Mouse (Mus musculus) mouse embryonic stem cell (cell line): Measurements from ENCODE around the gene Enpep.

Experiments
- in situ Hi-C, 2 experiments: fragments of 300-500 bp; cut with MboI; formaldehyde crosslinking; loops; 1 replicate in 1 of 2; 3 replicates in 1 of 2; pipeline ENCODE4 v1.14.3; 2019 to 2020; ENCODE audit warnings: low sequenced_read_pairs in 2 of 2, low pct_unique_long_range_greater_than_20kb in 1 of 2, mixed read lengths in 1 of 2; ENCODE audit not compliant: unreplicated experiment in 1 of 2

The Enpep gene

DNA sequence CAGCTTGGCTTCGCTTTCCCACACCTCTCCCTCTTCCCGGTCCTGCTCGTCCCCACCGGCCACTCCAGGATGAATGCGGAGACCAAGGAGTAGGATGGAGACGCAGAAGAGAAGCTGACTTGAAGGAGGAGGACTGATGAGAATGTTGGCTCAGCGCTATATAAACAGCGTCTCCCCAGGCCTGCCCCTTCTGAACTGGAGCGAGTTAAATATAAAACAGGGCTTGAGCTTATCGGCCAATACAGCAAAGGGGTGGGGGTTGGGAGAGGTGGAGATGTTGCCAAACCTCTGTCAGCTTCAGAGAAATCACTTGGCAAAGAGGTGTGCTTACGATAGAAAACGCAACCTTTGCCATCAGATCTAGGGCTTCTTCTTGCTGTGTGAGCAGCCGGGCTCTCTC, at the start of gene Enpep:
TSS of gene Enpep (minus strand) at position 135 of the 400 bp plus-strand sequence.
- in situ Hi-C loops = no loop called here

DNA sequence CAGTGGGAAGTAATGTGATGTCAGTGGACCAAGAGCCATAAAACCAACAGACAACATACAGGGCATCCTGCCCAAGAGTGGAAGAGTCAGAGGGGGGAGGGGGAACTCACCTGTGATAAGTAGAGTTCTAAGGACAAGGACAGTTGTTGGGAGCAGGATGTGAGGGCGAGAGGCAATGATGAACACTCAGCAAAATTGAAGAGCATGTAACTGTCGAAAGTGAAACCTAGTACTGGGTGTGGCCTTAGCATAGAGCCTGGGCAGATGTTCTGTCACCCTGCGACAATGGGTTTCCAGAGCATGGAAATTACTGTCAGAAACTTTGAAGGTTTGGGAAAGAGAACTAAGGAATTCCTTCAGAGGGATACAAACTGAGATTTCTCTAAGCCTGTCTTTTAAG, 46.6 kb upstream of the Enpep start:
- in situ Hi-C loops = no loop called here

DNA sequence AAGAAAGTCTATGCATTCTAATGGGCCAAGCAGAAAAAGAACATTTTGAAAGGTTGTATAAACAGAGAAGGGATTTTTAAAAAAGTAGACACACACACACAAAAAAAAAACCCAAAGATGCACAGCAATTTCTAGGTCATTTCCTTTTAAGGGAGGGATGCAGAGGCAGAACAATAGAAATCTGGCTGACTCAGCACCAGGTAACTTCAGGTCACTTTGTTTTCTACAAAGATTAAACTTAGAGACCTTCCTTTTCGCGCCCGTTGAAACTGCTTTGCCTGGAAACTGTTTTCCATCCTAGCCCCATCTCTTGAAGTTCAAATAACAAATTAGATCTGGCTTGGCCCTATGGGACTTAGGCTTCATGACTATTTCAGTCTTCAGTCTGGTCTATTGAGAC, 42.6 kb upstream of the Enpep start:
- in situ Hi-C loops = no loop called here

DNA sequence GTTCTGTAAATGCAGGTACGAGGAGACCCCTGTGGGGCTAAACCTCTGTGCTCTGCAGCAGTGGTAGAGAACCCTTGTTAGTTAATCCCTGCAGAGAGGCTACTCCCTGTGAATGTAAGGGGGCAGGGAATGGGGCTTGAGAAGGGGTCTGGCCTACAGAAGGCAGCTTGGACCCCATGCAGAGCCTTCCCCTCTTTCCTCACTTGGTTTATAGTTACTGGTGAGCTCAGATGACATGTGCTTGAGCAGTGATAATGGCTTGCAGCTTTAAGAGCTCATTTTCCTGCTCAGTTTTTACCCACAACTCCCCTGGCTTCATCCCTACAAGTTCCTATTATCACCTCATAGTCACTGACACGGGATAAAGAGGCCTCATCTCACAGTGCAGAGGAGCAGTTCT, 40.6 kb upstream of the Enpep start:
- in situ Hi-C loops = no loop called here

DNA sequence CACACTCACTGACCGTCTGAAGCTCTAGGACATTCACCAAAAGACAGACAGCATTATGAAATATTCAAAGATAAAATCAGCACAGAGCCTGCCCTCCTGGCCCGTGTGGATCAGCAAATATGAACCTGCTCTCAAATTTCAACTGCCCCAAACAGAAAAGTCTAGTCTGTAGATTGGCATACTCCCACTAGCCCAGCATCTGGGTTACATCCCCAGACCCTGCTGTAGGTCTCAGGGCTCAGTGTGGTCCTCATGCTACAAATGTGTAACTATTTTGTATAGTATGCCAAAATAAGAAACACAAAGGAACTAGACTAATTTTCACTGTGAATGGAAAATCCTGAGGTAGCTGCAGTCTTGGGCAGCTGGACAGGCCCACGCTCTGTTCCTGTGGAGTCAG, 37.0 kb upstream of the Enpep start:
- in situ Hi-C loops = no loop called here

DNA sequence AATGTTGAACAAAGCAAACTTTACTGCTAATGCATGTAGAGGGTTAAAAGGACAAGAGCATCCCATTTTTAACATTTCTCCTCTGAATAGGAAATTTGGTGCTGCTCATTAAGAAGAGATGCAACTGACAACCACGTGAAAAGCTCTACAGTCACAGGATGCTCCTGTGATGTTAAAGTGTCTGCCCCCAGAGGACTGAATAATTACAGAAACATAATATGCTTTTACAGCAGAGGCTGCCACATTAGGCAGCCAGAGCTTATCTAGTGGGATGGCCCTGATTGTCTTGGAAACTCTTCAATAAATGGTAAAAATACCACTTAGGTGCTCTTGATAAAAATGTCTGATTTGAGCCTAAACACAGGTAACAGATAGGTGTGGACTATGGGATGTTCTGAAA, 33.4 kb upstream of the Enpep start:
- in situ Hi-C loops = no loop called here

DNA sequence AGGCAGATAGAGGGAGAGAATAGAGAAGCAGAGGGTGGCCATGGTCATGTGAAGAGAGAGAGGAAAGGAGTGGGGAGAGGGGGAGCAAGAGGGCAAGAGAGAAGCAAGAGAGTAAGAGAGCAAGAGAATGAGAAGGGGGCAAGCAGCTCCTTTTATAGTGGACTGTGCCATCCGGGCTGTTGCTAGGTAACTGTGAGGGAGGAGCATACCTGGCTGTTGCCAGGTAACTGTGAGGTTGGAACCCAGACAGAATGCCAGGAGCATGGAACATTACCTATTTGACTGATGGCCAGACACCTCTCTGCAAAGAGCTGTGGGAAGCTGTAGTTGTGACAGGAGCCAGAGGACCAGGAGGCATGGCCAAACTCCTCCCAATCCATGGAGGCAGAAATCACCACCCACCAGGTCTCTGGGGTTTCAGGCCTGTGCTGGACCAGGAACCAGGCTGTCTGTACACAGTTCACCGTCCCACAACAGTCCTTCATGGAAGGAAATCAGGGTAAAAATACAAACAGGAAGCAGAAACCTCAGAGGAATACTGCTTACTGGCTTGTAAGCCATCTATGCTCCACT, 32.4 kb upstream of the Enpep start:
- in situ Hi-C loops = no loop called here

DNA sequence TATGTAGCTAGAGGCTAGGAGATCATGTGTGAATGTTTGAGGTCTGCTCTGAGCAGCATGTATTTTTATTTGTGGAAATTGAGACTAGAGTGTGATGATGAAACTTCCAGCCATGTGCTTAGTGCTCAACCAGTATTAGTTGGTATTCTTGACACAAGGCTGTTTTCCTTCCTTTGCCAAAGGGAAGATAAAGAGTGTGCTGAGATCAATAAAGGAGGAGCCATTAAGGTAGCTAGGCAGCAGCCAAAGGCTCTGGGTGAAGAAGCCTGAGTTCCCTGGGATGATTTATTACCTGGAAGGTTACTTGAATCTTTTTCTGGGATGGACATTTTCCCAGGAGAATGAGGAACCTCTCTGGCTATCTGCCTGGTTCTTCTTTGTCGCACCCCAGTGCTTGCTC, 30.9 kb upstream of the Enpep start:
- in situ Hi-C loops = no loop called here

DNA sequence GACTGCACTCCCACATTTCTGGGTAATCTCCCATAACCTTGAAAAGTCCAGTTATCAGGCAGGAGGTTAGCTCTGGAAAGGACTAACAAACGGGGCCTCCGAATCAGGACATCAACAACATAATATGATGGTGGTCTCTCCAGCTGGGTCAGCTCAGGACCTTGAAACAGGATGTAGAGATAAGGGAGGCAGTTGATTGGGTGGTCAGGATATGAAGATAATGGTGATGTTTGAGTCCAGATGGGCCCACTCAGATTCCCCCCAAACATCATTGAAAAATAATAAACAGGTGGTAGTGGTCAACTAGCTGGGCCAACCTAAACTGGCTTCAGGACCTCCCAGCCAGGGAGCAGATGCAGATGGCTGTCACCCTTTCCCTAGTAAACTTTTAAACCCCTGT, 25.6 kb upstream of the Enpep start:
- in situ Hi-C loops = no loop called here

DNA sequence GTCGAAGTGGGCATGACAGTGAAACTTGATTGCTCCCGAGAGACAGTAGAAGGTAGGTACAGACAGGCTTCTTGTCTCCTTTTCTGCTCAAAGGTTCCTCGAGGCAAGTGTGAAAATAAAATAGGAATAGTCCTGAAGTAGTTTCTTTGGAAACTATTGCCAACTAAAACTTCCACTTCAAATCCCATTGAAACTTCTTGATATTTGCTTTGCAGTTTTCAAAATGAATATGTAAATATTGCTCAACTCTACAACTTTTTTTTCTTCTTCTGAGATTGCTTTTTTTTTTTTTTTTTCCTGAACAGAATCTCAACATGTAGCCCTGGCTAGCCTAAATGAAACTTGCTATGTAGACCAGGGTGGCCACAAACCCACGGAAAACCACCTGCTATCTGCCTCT, 21.4 kb upstream of the Enpep start:
- in situ Hi-C loops = no loop called here

DNA sequence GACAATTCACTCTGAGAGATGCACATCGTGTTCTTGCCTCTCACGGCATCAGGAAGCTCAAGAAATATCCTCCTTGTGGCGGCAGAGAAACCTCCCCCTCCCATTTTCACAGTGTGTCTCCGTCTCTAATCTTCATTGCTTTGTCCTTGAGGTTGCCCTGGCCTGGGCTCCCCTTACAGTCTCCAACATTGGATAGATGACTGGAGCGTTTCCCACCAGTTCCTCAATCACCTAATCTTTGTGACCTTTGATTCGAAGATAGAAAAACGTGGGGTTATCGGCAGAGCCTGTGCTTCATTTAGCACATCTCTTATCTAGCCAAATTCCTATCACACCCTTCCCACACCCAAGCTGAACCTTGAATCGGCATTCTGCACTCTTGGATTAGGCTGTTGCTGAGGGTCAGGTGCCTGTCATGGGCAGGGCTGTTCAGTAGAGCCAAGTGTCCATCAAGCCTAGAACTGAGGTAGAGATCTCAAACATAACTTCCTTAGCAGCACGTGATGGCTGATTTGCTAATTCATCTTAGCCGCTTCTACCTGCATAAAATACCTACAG, 18.9 kb upstream of the Enpep start:
- in situ Hi-C loops = no loop called here

DNA sequence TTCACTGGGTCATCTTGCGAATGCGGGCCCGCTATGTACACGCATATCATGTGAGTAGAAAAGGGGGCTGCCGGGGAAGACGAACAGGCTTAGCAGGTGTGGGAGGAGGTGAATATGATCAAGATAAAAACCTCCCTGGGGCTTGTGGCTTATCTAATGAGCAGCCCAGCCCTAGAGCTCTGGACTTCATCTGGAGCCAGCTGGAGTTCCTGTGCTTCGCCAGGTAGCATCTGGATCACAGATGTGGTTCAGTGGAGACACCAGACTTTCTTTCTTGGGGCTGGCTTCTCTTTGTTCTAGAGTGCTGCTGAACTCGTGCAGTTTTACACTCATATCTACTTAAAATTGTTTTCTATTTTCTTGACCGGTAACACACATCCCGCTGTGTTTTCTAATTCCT, 14.8 kb upstream of the Enpep start:
- in situ Hi-C loops = no loop called here

DNA sequence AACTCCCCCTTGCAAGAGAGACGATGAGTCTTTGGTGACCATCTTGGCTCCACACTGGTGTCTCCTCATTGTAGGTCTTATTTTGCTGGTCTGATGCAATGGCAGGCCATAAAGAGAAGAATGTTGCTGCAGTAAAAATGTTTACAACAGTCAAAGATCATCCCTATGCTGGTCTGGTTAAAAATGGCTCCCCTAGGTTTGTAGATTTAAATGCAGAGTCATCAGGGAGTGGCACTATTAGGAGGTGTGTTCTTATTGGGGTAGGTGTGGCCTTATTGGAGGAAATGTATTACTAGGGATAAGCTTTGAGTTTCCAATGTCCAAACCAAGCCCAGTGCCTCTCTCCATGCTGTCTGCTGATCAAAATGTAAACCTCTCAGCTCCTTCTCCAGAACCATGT, 10.2 kb upstream of the Enpep start:
- in situ Hi-C loops = no loop called here

DNA sequence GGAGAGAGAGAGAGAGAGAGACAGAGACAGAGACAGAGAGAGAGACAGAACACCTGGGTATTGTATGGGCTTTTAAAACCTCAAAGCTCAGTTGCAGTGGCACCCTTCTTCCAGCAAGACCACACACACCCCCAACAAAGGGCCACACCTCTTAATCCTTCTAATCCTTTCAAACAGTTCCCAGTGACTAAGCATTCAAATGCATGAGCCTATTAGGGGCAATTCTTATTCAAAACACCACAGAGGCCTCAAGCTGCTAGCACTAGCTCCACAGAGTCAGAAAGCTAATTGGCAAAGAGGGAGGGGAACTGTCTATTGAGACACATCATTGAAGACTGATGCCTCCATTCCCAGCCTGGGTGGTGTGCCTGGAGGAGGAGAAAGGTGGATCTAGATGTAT, 8.5 kb upstream of the Enpep start:
- in situ Hi-C loops = no loop called here

DNA sequence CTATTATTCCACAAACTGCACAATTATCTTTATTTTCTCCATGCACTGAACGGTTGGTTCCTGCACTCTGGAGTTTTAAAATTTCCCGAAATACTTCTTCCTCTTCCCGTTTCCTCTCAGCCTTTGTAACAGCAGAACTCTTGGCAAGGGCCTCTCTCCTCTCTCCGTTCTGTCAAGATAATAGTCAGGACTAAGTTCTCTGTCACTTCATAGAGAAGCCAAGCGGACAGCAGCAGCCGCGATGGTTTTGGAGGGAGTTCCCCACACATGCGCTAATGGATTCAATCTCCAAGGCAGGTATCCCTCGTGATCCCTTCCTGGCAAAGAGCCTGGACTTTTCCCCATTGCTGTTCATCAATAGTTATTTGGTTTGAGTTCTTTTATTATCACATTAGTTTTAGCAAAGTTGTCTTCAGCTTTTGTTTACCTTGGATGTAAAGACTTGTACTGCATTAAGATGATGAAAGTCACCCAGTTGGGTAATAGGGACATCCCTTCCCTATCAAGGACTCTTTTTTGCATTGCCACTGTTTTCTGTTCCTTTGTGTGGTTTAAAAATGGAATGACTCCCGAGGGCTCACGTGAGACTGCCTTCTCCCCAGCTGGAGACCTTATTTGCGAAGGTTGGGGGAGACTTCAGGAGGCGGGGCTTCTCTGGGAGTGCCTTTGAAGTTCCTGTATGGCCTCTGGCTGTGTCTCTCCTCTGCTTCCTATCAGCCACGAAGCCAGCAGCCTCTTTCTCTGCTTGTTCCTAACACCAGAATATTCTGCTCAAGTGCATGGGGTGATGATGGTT, 6.0 kb upstream of the Enpep start:
- in situ Hi-C loops = no loop called here

DNA sequence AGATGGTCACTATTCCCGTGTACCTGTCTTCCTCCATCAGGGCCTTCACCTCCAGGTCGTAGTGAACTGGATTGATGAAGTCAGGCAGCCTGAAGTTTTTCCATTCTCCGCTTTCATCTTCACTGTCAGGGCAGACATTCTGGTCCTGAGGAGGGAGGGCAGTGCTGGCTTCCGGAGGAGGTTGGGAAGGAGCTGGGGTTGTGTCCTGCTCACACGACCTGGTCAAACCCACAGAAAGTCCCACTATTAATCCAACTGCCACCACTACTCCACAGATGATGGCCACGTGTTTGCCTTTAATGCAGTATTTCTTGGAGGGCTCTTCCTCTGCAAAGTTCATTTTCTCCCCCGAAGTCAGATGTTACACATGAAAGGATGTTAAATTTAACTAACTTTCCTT, 378 bp downstream of the Enpep start:
- in situ Hi-C loops = no loop called here

DNA sequence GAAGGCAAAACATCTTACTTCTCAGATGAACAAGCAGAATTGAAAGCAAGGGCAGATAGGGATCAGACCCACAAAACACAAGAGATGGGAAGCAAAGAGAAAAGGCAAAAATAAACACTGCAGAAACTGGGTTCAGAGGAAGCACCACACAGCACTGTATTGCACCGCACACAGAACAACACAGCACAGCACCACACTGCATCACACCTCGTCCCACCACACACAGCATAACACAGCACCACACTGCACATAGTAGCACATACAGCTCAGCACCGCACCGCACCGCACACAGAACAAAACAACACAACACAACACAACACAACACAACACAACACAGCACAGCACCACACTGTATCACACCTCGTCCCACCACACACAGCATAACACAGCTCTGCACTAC, 1.1 kb downstream of the Enpep start:
- in situ Hi-C loops = no loop called here

DNA sequence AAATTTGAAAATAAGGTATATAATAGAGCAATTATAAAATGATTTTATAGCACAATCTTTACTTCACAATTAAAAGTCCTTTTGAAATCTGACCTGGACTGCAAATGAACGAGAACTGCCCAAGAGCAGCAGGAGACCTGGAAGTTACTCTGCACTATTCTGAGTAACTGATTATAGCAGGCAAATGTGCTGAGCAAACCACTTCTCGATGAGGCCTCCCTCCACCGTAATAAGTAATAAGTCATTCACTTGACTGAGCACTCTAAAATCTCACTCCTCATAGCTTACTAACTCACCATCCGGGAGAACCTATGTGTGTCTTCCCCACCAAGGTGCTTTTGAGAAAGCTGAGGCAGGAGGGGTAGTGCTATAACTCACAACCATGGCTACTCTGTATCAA, 4.5 kb downstream of the Enpep start:
- in situ Hi-C loops = no loop called here

DNA sequence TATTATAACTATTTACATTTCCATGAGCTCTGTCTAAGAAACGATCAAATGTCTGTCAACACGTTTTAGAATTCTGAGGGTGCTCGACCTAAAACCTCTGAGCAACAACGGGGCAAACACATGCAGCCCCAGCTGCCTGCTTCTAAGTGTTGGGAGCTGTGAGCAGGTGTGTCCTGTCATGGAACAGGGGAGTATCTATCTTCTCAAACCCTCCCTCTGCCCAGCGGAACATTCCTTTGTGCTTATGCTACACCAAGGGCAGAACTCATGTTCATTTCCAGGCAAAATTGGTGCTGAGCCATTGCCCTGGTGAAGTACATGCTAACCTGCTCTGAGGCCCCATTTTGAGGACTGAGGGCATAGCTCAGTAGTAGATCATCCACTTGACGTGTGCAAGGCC, 10.9 kb downstream of the Enpep start:
- in situ Hi-C loops = no loop called here

DNA sequence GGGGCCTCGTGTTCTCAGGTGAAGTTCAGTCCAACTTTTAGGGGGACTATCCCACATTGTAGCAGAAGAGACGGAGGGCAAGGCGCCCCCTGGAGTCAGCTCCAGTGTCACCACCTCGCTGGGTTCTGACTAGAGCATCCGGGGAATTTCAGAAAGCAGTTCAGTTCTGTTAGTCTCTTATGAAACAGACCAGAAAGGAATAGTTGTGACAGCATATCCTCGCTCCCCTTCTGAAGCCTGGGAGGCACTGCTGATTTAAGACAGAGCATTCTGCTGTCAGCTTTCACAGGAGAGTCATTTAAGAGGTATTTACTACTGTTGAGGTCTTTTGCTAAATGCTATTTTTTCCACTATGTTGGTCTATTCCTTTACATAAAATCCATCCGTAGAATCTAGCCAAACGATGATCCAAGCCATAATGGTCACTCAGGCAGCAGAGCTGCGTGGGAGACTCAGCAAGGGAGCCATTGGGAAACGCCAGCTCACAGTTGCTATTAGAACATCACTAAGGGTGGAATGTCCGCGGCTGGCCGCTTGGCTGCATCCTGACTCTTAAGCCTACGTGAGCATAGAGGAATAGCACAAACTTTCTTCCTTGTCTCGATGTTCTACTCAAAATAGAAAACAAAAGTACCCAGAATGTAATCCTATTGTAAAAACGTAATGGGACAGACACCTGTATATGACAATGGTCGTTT, 15.3 kb downstream of the Enpep start:
- in situ Hi-C loops = no loop called here
